Mouse (Mus musculus) heart, adult 2 months (tissue): ENCODE measurements around the gene Map2k4.

Source experiments
- CTCF ChIP-seq: fragments of 200-600 bp; IDR thresholded peaks from 2 replicates; pipeline ENCODE4 v1.8.1; 2022; ENCODE audit warnings: antibody characterized with exemption, mild to moderate bottlenecking, moderate library complexity
- POLR2A ChIP-seq: fragments of 200-500 bp; IDR thresholded peaks from 2 replicates; pipeline ENCODE4 v1.6.1; 2011; ENCODE audit warnings: mild to moderate bottlenecking, low read depth, low read length, control low read depth; ENCODE audit not compliant: insufficient read depth

GRCm38 (mm10) chr11:65644539-65644938 lies 143.6 kb downstream of the Map2k4 start:
- TF ChIP-seq POLR2A: no peak
- no peak for TF ChIP-seq CTCF
